Mouse (Mus musculus) retina, postnatal 7 days (tissue): ENCODE measurements around the gene Lrrtm1.

Source experiments
- DNase-seq: peaks from one replicate; pipeline ENCODE4 v3.0.0-alpha.2; 2012; ENCODE audit warnings: low read depth, low spot score

Lrrtm1 gene

DNA sequence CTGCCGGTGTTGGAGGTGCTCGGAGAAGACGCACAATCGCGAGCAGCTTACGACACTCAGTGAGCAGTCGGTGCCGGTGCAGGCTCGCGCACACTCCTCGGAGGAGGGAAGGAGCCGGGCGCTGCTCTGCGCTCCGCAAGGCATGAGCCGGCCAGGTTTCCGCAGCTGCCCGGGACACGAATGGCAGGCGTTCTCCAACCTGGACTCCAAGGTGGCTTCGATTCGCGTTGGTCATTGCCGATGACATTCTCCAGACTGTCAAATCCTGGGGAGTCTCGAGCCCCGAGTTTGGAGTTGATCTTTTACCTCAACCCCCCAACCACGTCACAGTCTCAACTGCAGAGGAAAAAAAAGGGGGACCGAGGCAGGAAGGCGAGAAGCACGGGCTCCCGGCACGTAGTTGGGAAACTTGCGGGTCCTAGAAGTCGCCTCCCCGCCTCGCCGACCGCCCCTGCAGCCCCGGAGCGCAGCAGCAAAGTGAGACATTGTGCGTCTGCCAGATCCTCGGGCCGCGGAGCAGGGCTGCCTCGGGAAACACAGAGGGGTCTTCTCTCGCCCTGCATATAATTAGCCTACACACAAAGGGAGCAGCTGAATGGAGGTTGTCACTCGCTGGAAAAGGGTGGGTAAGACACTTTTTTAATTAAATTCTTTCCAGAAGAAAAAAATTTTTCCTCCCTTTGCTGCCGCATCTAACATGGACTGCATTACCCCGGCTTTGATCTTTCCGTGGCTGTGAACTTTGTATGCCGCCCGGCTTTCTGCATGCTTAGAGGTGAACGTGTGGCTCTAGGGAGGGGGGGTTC lies at the start of gene Lrrtm1:
Gene Lrrtm1, plus strand, starts transcription at position 89 of the 806 bp plus-strand sequence.
- no peak for DNase-seq

DNA sequence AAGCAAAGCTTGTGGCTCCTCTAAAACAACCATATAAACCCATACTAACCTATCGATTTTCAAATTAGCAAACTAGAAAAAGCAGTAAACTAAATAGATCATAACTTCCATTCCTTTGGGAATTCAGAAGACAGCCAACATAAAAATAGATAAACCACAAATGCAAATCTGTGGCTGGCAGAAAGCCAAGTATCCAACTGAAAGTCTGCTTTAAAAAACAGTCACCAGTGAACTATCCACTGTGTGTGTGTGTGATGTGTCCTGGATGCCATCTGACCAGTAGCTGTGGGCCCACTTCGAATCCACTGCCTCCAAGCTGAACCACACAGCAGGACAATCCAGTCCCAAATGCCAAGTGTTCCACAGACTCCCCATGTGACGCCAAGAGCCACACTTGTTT lies 45.8 kb upstream of the Lrrtm1 start:
- no peak for DNase-seq

DNA sequence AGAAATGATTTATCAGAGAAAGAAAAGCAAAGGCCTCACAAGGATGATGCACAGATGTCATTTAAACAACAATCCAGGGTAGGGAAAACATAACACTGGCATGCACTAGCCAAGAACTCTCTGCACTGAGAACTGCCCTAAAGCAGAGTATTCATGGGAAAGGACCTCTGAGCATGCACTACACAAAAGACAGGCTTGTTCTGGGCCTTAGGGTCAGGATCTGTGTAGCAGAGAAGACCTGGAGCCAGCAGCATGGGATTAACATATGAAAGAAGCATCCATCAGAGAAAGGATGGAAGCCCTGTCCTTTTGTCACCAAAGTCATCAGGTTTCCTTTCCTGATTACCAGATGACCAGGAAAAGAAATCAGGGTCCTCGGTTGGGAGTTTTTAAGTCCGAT lies 43.1 kb upstream of the Lrrtm1 start:
- DNase-seq: no peak

DNA sequence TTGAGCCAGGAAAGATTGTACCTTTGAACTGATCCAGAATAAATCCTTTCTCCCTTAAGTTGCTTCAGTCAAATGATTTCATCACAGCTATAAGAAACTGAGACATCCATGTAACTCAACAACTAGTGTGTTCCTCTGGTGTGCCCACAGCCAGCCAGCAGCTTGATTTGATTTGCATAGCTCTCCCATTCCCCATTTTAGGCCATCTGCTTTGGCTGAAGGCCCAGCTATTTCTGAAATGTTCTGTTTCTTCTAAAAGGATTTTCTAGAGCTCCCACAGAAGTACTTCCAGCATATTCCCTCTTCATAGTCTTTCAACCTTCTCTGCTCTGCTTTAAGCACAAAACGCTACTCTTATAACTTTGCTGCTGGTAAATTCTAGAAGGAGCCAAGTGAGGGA lies 33.3 kb upstream of the Lrrtm1 start:
- no peak for DNase-seq

DNA sequence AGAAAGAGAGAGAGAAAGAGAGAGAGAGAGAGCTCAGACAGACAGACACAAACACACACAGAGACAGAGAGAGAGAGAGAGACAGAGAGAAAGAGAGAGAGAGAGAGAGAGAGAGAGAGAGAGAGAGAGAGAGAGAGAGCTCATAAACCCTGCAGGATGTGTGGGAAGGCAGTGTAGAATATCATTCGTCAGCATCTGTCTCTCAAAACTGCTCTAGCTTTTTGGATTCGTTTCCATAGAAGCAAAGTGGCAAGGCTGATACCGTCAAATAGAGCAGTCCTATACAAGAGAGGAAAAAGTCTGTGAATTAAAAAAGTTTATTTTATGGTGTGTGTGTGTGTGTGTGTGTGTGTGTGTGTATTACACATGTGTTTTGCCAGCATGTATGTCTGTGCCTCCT lies 32.6 kb upstream of the Lrrtm1 start:
- no peak for DNase-seq

DNA sequence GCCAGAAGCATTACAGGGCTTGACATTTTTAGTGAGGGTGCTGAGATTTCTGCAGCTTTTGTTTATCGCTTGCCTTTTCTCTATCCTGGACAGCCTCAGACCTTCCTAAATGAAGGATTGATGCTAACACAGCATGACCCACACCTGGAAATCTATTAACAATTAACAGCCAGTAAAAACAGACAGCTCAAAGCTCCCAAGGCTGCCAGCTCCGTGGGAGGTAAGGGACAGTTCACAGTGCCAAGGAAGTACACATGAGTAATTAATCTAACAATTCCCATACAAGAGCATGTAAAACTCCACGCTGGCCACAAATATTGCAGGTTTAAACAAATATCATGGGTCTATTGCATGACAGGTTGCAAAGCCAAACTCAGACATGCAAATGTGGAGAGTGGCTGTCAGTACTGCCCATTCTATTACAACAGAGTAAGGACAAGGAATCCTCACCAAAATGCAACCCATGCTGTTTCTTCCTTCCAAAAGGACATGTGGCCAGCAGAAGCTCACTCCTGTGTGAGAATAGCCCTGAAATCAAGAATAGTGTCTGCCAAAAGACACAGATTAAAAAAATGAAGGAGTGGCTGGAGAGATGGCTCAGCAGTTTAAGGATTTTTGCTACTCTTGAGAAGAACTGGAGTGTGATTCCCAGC lies 28.6 kb upstream of the Lrrtm1 start:
- DNase-seq: no peak

DNA sequence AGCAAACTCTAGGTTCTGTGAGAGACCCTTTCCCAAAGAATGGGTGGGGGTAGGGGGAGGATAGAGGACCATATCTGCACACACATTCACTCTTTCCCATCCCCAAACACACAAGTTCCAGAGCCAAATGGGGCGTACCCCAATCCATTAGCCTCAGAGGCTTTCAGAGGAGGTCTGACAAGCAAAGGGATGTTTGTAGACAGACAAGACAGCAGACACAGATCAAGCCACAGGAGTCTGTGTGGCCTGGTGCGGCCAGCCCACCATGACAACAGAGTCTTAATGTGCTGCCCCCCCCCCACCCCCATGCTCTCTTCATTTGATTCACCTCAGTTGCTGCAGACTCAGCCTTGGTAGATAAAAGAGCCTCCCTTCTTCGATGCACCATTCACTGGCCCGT lies 27.2 kb upstream of the Lrrtm1 start:
- no peak for DNase-seq

DNA sequence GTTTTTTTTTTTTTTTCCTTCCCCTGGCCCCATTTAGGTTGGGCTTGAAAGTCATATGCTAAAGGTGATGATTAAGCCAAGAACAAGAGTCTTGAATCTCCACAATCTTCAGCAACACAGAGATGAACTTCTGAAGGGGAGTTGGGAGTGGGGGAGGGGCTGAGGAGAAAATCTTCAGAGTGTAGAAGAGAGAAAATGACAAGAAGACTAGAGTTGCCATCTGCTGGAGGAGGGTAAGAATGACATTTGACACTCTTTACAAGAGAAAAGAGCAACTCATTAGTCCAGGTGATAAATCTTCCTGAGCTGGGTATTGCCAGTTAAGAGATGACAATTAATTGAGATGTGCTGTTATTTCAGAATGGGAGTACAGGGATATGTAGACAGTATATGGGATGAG lies 23.6 kb upstream of the Lrrtm1 start:
- DNase-seq: no peak

DNA sequence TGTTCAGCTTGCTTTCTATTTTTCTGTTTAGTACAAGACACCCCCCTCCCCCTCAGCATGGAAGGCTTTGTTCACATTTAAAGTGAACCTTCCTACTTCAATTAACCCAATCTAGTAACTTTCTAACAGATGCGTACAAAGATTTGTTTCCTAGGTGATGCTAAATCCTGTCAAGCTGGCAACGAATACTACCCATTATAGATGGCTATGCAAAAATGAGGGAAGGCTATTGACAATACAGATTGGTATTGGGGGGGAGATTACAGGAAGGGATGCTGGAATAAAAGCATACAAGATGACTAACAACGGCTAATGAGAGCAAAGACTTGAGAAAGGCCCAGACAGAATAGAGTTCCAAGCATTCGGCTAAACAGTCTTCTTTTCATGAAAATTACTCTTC lies 21.7 kb upstream of the Lrrtm1 start:
- DNase-seq: no peak

DNA sequence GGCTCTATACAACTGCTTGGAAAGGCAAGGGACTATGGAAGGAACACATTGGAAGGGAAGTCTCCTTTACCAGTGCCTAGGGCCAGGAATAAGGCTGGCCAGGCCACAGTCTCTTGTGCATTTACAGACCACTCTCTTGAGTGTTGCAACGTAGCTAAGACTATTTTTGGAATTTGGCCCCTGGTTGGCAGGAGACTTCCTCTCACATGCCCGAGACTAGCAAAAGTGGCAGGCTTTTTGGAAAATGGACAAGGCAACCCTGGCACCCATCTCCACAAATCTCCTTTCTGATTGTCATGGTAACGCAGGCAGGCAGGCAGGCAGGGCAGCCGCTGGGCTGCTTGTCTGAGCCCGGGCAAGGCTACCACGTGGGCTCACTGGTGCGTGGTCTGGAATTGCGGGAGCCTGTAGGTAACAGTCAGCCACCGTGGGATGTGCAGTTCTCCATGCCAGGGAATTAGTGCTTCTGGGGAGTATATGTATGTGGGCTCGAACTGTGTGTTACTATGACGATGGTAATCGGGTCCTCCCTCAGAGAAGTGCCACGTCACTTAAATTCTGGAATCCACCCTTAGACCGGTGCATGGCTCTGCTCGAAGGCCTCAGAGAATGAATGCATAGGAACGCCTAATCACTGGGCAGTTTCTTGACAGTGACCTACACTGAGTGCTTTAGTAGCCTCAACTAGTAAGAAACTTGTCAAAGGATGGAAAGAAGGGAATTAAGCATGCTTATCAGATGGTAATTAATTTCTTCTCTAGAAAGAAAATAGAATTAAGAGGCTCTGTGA lies 19.4 kb upstream of the Lrrtm1 start:
- DNase-seq: no peak

DNA sequence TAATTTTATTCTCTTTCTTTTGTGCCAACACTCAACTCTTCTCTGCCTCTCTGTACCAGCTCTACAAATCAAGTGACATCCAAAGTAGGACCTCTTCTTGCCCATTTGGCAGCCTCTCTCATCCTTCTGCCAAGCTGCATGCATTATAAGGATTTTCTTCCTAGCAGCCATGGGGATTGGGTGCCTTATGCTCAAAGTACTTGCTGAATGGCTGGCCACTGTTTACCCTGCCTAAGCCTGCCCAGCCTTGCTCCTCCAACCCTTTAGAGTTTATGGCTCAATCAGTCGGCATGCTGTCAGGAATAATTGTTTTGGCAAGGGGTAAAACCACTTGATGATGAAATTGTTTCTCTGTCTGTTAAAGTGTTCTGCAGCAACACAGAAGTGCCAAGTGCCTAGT lies 2.1 kb upstream of the Lrrtm1 start:
- DNase-seq: no peak

DNA sequence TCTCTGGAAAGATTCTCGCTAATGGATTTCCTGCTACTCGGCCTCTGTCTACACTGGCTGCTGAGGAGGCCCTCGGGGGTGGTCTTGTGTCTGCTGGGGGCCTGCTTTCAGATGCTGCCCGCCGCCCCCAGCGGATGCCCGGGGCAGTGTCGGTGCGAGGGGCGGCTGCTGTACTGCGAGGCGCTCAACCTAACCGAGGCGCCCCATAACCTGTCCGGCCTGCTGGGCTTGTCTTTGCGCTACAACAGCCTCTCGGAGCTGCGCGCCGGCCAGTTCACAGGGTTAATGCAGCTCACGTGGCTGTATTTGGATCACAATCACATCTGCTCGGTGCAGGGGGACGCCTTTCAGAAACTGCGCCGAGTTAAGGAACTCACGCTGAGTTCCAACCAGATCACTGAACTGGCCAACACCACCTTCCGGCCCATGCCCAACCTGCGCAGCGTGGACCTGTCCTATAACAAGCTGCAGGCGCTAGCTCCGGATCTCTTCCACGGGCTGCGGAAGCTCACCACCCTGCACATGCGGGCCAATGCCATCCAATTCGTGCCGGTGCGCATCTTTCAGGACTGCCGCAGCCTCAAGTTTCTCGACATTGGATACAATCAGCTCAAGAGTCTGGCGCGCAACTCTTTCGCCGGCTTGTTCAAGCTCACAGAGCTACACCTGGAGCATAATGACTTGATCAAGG lies 1.2 kb downstream of the Lrrtm1 start:
- DNase-seq: no peak

DNA sequence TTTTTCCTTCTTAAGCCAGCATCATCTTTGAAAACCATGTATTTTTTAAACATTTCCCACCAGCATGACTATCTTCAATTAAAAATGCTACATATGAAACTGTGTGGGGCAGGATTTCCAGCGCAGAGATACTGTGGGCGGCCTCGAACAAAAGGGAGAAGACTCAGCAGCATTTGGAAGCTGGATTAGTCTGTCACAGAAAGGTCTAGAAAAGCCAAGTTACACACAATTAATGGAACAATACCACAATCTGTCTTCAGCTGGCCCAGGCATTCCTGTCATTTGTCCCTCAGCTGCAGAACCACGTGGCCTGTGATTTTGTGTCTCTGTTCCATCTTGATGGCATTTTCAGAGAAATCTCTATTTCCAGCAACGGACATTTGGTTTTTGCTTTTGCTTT lies 11.0 kb downstream of the Lrrtm1 start:
- no peak for DNase-seq

DNA sequence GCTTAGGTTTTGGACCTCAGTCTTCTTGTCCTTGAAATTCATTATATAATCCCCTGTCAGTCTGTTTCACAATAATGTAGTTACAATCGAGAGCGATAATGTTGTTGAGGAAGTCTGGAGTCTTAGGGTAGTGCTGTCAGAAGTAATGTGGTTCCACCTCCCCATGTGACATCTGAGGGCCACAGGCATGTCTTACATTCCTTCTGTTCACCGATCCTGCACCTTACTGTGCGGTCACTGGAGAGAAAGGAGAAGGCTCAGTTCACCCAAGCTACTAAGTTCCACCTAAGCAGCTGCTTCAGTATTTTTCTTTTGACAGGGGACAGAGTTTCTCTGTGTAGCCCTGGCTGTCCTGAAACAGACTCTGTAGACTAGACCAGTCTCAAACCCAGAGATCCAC lies 13.9 kb downstream of the Lrrtm1 start:
- no peak for DNase-seq

DNA sequence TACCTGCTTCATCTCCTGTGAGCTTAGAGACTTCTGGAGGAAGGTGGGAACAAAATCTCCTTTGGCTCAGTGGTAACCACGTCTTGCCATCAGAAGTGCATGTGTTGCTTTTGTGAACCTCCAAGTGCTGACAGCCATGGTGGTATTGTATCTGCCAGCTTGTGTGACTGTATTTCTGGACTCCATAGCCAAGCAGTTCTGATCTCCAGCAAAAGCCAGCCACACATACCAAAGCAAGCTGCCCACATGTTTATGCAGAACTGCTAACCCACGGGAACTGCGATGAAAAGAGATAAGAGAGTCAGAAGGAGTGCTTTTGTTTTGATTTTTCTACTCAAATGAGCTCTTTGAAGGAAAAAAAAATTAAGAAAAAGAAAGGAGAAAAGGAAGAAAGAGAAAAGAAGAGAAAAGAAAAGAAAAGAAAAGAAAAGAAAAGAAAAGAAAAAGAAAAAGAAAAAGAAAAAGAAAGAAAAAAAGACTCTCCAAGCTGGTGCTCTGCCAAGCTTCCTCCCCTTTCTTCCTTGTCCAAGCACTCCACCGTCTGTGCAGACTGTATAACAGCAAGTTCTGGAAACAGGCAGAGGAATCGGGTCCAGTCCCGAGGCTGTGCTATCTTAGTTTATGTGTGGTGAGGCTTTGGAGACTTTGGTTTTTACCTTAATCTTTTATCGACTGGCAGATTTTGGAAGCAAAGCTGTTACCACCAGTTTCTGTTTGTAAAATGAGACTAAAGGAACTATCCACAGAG lies 15.0 kb downstream of the Lrrtm1 start:
- no peak for DNase-seq

DNA sequence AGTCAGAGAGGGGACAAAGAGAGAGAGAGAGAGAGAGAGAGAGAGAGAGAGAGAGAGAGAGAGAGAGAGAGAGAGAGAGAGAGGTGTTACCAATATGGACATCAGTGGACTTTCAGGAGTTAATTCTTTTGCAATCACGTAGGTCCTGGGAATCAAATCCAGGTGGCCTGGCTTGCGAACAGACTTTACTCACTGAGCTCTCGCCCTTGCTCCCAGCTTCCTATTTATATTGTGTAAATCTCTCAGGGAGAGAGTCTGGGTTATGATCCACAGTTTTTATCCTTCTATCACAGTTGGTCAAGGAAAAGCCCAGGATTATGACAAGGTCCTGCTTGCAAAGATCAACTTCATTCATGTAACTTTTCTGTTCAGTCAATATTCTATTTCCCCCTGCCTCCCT lies 22.7 kb downstream of the Lrrtm1 start:
- no peak for DNase-seq

DNA sequence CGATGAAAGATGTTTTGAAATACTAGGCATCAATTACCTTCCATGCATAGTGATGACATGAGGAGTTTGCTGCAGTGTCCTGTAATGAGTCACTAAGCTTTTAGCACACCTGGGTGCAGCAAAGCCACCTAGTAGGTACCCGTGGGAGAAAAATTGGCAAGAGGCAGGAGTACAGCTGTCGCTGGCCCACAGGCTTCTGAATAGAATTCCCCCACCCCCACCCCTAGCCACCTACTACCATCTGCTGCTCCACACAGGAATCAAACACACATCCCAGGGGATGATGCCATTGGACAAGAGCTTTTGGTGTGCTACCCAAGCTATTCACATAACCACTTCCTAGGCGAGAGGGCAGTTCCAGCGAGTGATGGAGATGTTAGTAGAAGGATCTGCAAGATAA lies 36.3 kb downstream of the Lrrtm1 start:
- no peak for DNase-seq

DNA sequence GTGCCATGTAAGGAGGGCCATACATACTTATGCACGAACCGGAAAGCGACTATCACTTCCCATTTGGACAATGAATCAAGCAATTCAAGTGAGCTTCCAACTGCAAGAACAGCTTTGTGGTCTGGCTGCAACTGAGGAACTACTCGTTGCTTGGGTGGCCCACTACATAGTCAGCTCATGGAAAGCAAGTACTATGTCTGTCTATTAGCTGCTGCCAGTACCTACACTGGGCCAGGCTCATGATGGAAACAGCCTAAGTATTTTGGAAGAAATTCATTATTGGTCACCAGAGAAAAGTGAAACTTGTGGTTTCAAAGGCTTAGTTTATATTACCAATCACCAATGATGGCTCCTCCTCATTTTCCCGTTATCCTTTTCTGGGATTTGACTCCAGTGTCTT lies 43.8 kb downstream of the Lrrtm1 start:
- DNase-seq: no peak

DNA sequence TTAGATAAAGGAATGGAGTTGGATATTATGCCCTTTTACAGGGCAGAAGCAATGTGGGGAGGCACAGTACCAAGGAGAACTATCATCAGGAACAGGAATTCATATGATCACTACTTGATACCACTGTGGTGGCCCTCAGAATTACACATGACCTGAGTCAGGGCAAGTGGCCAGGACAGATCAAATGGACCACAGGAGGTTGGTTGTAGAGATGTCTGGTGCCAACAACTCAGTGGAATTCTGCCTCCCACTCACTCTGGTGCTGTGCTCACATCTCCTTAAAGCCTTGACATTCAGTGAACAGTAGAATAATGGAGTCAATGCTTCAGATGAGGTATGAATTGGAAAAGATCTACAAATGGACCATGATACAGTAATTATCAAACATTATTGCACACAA lies 45.9 kb downstream of the Lrrtm1 start:
- DNase-seq: no peak

DNA sequence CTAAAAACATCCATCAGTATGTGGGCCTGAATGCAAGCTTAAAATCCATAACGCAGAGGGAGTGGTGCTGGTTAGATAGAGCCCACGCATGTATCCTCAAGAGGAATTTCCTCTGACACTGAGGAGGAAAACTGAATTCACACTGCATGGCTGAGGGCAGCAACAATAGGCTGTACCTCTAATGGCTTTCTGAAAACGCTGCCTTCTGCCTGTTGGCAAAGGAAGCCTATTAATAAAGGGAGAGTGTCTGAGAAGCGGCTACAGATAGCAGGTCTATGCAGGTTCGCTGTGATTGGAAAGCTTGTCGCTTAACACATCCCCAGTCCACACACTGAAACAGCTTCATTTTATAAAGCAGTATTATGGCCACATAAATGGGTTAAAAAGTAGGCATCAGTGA lies 48.9 kb downstream of the Lrrtm1 start:
- DNase-seq: no peak

DNA sequence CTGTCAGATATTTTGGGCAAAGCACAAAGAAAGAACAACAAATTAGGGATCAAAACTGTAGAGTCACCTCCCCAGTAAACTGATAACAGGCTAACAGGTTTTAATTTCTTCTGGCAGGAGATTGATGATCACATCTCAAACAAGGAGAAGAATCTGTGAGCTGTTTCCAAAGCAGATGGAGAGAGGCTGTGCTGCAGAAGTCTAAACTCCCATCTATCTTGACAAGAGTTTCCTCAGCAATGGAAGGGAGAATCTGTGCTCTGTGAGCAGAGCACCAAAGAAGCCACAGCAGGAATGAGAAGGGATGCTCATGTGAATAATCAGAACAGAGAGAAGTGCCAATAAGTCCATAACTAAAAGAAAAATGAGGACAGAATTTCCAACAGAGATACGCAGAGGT lies 58.8 kb downstream of the Lrrtm1 start:
- DNase-seq: no peak
